Mouse (Mus musculus): ENCODE data around the gene Bcar3. TPM values are rescaled to one million over a fixed set of nuclear protein-coding genes. Genes with fewer than 3 reads are reported as not detected.

Gene Bcar3
- polyA plus RNA-seq, 1 experiment: 93.8 TPM

DNA sequence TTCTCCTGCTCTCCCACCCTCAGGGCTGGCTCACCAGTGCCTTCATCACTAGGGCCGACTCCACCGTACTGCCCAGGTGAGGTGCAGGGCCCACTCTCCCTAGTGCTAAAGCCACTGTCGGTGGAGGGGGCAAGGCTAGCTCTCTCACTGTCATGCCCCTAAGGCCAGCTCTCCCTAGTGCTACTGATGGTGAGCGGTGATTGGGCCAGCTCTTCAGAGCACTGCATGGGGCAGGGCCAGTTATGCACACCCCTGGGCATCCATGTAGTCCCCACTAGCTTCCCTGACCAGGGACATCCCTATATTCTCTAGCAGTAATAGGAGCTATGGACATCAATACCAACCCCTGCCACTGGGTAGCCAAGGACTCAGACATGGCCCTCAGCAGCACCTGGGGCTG lies 103.0 kb downstream of the Bcar3 start:
- H3K27me3 ChIP-seq (ENCODE audit: control insufficient read depth, insufficient read depth, low read length): no peaks in the 10 kb centered on the region
- no peaks in the 10 kb centered on the region; the same call in 1 of the 2 replicates for H3K4me1 ChIP-seq (ENCODE audit: control insufficient read depth, insufficient read depth, insufficient read length, low read length)
- no peak for TF ChIP-seq CTCF (IDR thresholded peaks at IDR 0.05; ENCODE audit: extremely low read depth, insufficient read length, insufficient replicate concordance, low read depth, low read length)
- TF ChIP-seq POLR2A (IDR thresholded peaks at IDR 0.05; ENCODE audit: low read depth, low read length): no peak
- 88% methylated on average over 4 of the region's 4 CpGs for WGBS
- no peak overlapping the region for H3K4me3 ChIP-seq (ENCODE audit: low read depth, low read length)
- no peak overlapping the region for H3K27ac ChIP-seq (ENCODE audit: insufficient read depth, low read depth, low read length)
- no peaks in the 10 kb centered on the region for H3K36me3 ChIP-seq (ENCODE audit: control insufficient read depth, insufficient read depth, low read length)

DNA sequence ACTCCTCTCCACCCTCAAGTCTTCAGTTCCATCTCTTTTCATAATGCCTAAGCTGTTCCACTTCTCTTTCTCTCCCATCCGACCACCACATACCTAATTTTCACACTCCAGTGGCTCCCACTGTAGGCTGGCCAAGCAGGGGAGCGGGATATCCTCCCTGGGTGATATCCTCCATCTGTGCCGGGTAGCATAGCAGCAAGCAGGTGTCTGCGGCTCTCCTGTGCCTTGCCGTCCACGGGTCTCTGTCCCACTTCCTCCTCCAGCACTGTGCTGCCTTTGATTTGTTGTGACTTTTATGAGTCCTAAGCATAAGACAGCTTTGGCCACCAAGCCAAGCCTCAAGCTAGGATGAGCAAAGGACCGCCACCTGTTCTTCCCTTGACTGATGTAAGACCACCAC lies 103.5 kb downstream of the Bcar3 start:
- Histone ChIP-seq H3K36me3 (ENCODE audit: control insufficient read depth, insufficient read depth, low read length) (no peaks in the 10 kb centered on the region), H3K4me1 (ENCODE audit: control insufficient read depth, insufficient read depth, insufficient read length, low read length) (no peaks in the 10 kb centered on the region; the same call in 1 of the 2 replicates), H3K27me3 (ENCODE audit: control insufficient read depth, insufficient read depth, low read length) (no peaks in the 10 kb centered on the region), H3K4me3 (ENCODE audit: low read depth, low read length) (no peak overlapping the region), H3K27ac (ENCODE audit: insufficient read depth, low read depth, low read length) (no peak overlapping the region)
- WGBS: 80% methylated on average over 7 of the region's 7 CpGs
- no peak for TF ChIP-seq CTCF (IDR thresholded peaks at IDR 0.05; ENCODE audit: extremely low read depth, insufficient read length, insufficient replicate concordance, low read depth, low read length)
- TF ChIP-seq POLR2A (IDR thresholded peaks at IDR 0.05; ENCODE audit: low read depth, low read length): no peak

DNA sequence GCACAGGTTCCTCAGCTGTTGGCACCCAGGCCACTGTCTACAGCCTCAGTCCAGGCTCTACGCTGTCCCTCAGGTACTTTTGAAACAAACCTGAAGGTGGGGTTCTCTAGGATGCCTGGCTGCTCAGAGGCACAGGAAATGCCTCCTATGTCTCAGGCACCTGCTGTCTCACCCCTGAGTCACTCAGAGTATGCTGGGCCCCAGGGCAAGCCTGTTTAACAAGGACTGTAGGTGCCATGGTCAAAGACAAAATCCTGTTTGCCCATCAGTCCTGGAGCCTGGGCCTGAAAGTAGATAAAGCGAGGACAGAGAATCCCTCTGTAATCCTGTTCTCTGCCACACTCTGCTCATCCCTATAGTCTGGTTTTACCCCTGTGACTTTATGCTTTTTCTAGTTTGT lies 107.1 kb downstream of the Bcar3 start:
- H3K27ac ChIP-seq (ENCODE audit: insufficient read depth, low read depth, low read length): no peak overlapping the region
- H3K4me1 ChIP-seq (ENCODE audit: control insufficient read depth, insufficient read depth, insufficient read length, low read length): no peaks in the 10 kb centered on the region
- no peaks in the 10 kb centered on the region for H3K27me3 ChIP-seq (ENCODE audit: control insufficient read depth, insufficient read depth, low read length)
- H3K36me3 ChIP-seq (ENCODE audit: control insufficient read depth, insufficient read depth, low read length): no peaks in the 10 kb centered on the region
- TF ChIP-seq POLR2A (IDR thresholded peaks at IDR 0.05; ENCODE audit: low read depth, low read length) (no peak), CTCF (IDR thresholded peaks at IDR 0.05; ENCODE audit: extremely low read depth, insufficient read length, insufficient replicate concordance, low read depth, low read length) (no peak)
- H3K4me3 ChIP-seq (ENCODE audit: low read depth, low read length): no peak overlapping the region
- 97% methylated on average over 2 of the region's 2 CpGs for WGBS

DNA sequence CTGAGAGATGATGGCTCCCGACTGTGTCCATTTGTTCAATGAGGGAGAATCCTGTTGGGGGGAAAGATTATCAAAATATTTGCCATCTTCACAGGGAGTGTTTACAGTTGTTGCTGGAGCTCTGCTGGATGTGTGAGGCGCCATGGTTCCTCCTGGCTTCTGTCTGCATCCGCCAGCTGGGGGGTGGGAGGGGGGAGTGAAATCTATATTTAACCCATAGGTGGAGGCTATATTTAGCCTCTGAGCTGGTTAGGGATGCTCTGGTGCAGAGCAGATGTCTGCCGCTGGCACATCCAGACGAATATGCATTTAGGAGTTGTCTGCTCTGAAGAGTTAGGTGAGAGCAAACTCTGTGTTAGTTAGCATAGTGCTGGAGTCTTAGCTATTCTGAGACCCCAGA lies 108.2 kb downstream of the Bcar3 start:
- no peak overlapping the region for H3K4me3 ChIP-seq (ENCODE audit: low read depth, low read length)
- no peak overlapping the region for H3K27ac ChIP-seq (ENCODE audit: insufficient read depth, low read depth, low read length)
- WGBS: 68% methylated on average over 5 of the region's 5 CpGs
- H3K27me3 ChIP-seq (ENCODE audit: control insufficient read depth, insufficient read depth, low read length): no peaks in the 10 kb centered on the region
- no peaks in the 10 kb centered on the region for H3K4me1 ChIP-seq (ENCODE audit: control insufficient read depth, insufficient read depth, insufficient read length, low read length)
- no peaks in the 10 kb centered on the region for H3K36me3 ChIP-seq (ENCODE audit: control insufficient read depth, insufficient read depth, low read length)
- TF ChIP-seq POLR2A (IDR thresholded peaks at IDR 0.05; ENCODE audit: low read depth, low read length) (no peak), CTCF (IDR thresholded peaks at IDR 0.05; ENCODE audit: extremely low read depth, insufficient read length, insufficient replicate concordance, low read depth, low read length) (no peak)

DNA sequence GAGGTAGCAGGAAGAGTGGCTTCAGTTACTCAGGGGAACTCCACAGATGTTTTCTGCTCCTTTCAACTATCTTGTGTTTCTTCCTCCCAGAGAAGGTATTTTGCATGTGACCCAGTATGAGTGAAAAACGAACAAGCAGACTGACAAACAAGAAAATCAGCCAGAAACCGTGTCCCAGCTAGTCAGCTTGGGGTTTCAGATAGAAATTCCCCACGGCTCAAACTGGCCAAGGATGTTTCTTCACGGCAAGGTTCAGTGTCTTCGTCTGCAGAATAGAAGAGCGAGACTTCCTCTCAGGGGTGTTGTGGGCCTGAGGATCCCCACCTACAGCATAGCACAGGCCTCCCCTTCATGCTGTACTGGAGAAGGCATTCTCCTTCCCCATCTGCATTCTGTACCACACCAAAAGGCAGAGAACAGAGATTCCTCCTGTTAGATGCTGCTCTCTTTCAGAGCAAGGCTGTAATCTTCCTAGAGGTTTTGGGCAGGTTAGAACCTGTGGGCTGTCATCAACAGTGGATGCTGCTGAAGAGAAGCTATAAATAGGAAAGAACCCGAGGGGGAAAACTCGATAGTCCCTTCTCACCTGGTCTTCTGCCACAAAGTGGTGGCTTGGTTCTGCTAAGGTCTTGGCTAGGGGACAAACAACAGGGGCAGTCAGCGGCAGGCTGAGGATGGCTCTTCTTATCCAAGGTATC lies 110.1 kb downstream of the Bcar3 start:
- H3K4me3 ChIP-seq (ENCODE audit: low read depth, low read length): no peak overlapping the region
- no peaks in the 10 kb centered on the region for H3K36me3 ChIP-seq (ENCODE audit: control insufficient read depth, insufficient read depth, low read length)
- TF ChIP-seq POLR2A (IDR thresholded peaks at IDR 0.05; ENCODE audit: low read depth, low read length) (no peak), CTCF (IDR thresholded peaks at IDR 0.05; ENCODE audit: extremely low read depth, insufficient read length, insufficient replicate concordance, low read depth, low read length) (no peak)
- WGBS: 76% methylated on average over 9 of the region's 9 CpGs
- H3K27ac ChIP-seq (ENCODE audit: insufficient read depth, low read depth, low read length): peak overlapping the region; percentile 8; the same call in 1 of the 2 replicates
- peaks cover 7% of the 10 kb centered on the region for H3K4me1 ChIP-seq (ENCODE audit: control insufficient read depth, insufficient read depth, insufficient read length, low read length)
- H3K27me3 ChIP-seq (ENCODE audit: control insufficient read depth, insufficient read depth, low read length): no peaks in the 10 kb centered on the region

DNA sequence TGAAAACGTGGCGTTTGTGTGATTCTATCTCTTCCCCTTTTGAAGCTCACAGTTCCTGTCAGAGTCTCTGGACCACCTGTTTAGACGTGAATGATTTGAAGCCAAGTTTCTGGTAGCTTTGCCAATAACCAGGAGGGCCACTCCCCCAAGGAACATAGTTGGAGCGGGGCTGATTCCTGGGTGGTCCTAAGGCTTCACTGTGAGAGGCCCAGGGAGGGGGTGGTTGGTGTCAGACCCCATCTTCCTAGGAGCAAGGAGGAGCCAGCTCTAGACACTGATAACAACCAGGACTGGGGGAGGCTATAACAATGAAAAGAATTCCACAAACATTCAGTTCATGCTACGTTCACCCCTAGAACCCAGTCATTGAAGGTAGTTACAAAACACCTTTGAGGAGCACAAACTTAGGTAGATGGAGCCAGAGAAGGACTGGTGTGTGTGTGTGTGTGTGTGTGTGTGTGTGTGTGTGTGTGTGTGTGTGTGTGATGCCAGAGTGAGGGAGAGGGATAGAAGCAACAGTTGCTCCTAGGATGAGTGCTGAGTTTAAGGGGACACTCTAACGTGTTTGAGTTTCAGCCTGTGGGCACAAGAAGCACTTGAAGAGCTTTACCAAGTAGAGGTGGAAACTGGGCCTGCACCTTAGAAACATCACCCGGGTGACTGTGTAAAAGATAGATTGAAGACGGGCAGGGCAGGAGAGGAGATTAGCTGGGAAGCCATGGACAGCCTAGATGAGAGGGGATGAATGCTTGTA lies 111.4 kb downstream of the Bcar3 start:
- 72% methylated on average over 8 of the region's 8 CpGs for WGBS
- H3K36me3 ChIP-seq (ENCODE audit: control insufficient read depth, insufficient read depth, low read length): no peaks in the 10 kb centered on the region
- no peak overlapping the region for H3K4me3 ChIP-seq (ENCODE audit: low read depth, low read length)
- no peak overlapping the region for H3K27ac ChIP-seq (ENCODE audit: insufficient read depth, low read depth, low read length)
- no peaks in the 10 kb centered on the region for H3K27me3 ChIP-seq (ENCODE audit: control insufficient read depth, insufficient read depth, low read length)
- peaks cover 8% of the 10 kb centered on the region for H3K4me1 ChIP-seq (ENCODE audit: control insufficient read depth, insufficient read depth, insufficient read length, low read length)
- TF ChIP-seq CTCF (IDR thresholded peaks at IDR 0.05; ENCODE audit: extremely low read depth, insufficient read length, insufficient replicate concordance, low read depth, low read length) (no peak), POLR2A (IDR thresholded peaks at IDR 0.05; ENCODE audit: low read depth, low read length) (no peak)

DNA sequence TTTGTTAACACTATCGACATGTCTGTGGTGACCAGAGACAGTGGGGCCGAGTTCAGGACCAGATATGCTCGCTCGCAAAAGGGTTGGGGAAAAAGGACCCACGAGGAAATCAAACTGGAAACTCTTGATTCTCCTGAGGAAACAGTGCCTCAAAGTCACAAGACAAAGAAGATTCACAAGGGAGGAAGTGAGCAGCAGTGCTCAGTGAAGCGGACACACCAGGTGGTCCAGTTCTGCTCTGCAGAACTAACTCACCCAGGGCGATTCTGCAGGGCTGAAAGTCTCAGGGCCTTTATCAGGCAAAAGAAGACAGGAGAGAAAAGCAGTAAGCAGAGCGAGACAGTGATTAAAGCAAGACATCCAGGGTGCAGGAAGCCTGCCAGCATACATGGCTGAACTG lies 112.5 kb downstream of the Bcar3 start:
- H3K27ac ChIP-seq (ENCODE audit: insufficient read depth, low read depth, low read length): no peak overlapping the region
- no peaks in the 10 kb centered on the region for H3K27me3 ChIP-seq (ENCODE audit: control insufficient read depth, insufficient read depth, low read length)
- 83% methylated on average over 8 of the region's 8 CpGs for WGBS
- no peak overlapping the region for H3K4me3 ChIP-seq (ENCODE audit: low read depth, low read length)
- H3K36me3 ChIP-seq (ENCODE audit: control insufficient read depth, insufficient read depth, low read length): no peaks in the 10 kb centered on the region
- H3K4me1 ChIP-seq (ENCODE audit: control insufficient read depth, insufficient read depth, insufficient read length, low read length): peaks cover 14% of the 10 kb centered on the region
- TF ChIP-seq CTCF (IDR thresholded peaks at IDR 0.05; ENCODE audit: extremely low read depth, insufficient read length, insufficient replicate concordance, low read depth, low read length): no peak
- TF ChIP-seq POLR2A (IDR thresholded peaks at IDR 0.05; ENCODE audit: low read depth, low read length): no peak

Data from small intestine, adult 2 months (tissue).